Mouse (Mus musculus): ENCODE measurements around the gene Eif4a3. TPM values are rescaled to one million over a fixed set of nuclear protein-coding genes. Genes with fewer than 3 reads are reported as not detected.

The Eif4a3 gene
- polyA plus RNA-seq (2014; fragmentation: Nextera tagmentation; extraction: Ambion mirVana), result 257 and 264 TPM in 2 replicates

DNA sequence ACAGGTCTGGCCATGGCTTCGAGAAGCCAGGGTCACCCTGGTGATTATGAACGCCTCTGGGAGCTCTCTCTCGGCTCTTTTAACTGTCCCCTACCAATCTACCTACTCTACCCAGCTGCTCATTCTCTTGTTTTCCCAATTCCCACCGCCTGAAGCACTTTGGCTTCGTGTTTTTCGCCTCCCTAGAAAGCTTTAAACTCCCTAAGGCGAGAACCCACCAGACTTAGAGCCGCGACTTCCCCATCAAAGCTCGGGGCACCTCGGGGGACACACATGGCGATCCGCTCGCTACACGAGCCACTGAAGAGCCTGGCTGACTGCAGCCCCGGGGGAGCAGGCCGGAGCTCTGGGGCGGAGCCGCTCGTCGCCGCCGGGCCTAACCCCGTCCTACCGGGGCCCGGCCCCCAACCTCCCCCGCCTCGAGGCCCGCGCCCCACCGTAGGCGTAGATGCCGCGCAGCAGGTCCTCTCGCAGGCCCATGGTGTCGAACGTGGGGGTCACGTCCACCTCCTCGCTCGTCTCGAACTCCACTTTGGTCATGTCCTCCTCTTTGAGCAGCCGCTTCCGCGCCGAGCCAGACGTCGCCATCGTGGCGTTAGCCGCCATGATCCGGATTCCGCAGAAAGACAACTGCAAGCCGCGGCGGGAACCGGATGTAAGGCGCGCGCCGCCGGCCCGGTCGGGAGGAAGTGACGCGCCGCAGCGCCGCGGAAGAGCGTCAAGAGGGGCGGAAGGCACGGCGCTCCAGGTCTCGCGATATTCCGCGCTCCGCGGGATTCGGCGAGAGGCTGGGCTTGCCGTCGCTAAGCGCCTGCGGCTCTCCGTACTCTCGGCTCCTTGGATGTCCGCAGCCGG, at the start of gene Eif4a3:
Gene Eif4a3 (minus strand): TSS at position 699 of the 855 bp plus-strand sequence.
- under 1% methylated on average over 89 of the region's 89 CpGs for WGBS
- H3K4me1 ChIP-seq (ENCODE audit: control insufficient read depth, insufficient read depth, low read length), result peaks cover 15% of the 10 kb centered on the region

DNA sequence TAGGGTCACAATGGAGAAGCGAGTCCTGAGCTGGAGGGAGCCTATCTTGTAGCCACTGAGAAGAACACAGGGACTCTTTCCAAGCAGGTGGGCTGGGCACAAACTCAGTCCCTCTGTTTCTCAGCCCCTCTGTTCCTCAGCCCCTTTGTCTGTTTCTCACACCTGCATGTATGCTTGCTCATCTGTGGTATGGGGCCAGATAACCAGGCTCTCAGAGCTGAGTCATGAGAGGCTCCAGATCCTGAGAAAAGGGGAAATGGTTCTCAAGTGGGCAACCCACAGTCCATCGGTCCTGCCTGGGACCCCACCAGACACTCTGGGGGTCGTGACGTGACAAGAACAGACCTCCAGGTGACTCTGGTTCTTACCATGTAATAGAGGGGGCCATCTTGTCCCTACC, 47.2 kb upstream of the Eif4a3 start:
- no peak for DNase-seq
- H3K4me3 ChIP-seq (replicated peaks; ENCODE audit: low read depth, low read length), result no peak overlapping the region
- no peak overlapping the region for H3K9ac ChIP-seq (replicated peaks; ENCODE audit: low read length)
- H3K4me1 ChIP-seq (ENCODE audit: control insufficient read depth, insufficient read depth, low read length), result no peaks in the 10 kb centered on the region
- no peaks in the 10 kb centered on the region for H3K27me3 ChIP-seq (ENCODE audit: control insufficient read depth, insufficient read depth, low read length)
- no peak overlapping the region for H3K4me2 ChIP-seq (ENCODE audit: low read length)
- 90% methylated on average over 4 of the region's 4 CpGs for WGBS
- no peaks in the 10 kb centered on the region for H3K36me3 ChIP-seq (ENCODE audit: control insufficient read depth, insufficient read depth, low read length)
- no peaks in the 10 kb centered on the region for H3K9me3 ChIP-seq (ENCODE audit: control insufficient read depth, low read length)
- H3K27ac ChIP-seq (replicated peaks; ENCODE audit: low read depth, low read length), result no peak overlapping the region
- no peak for ATAC-seq (ENCODE audit: low FRiP score, low TSS enrichment)

More for the DNA sequence above, at the start of gene Eif4a3:
- DNase-seq (peak; percentile 100), ATAC-seq (ENCODE audit: low FRiP score, low TSS enrichment) (peak; percentile 95)
- Histone ChIP-seq H3K9me3 (ENCODE audit: control insufficient read depth, low read length) (no peaks in the 10 kb centered on the region), H3K4me3 (replicated peaks; ENCODE audit: low read depth, low read length) (peak within 1 kb of the TSS; percentile 95), H3K27me3 (ENCODE audit: control insufficient read depth, insufficient read depth, low read length) (no peaks in the 10 kb centered on the region), H3K4me2 (ENCODE audit: low read length) (peak within 1 kb of the TSS; percentile 94), H3K36me3 (ENCODE audit: control insufficient read depth, insufficient read depth, low read length) (peaks cover 31% of the 10 kb centered on the region), H3K9ac (replicated peaks; ENCODE audit: low read length) (peak within 1 kb of the TSS; percentile 92), H3K27ac (replicated peaks; ENCODE audit: low read depth, low read length) (peak within 1 kb of the TSS; percentile 99)

DNA sequence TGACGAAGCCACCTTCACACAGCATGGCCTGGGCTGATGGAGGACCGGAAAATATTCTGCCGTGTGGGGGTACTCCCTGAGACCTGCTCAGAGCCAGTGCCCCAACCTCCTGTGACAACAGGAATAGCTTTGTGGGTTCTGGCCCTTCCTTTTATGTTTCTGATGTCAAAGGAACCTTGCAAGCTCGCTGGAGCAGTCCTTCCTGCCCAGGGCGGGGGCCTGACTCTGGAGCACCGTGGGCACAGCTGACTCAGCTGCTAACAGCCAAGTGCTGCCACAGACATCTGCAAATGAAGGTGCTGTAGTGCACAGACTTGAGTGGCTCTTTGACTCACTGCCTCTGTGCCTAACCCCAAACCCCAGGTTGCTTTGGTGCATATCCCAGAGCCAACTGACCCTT, 45.0 kb upstream of the Eif4a3 start:
- no peaks in the 10 kb centered on the region for H3K9me3 ChIP-seq (ENCODE audit: control insufficient read depth, low read length)
- 77% methylated on average over 6 of the region's 6 CpGs for WGBS

DNA sequence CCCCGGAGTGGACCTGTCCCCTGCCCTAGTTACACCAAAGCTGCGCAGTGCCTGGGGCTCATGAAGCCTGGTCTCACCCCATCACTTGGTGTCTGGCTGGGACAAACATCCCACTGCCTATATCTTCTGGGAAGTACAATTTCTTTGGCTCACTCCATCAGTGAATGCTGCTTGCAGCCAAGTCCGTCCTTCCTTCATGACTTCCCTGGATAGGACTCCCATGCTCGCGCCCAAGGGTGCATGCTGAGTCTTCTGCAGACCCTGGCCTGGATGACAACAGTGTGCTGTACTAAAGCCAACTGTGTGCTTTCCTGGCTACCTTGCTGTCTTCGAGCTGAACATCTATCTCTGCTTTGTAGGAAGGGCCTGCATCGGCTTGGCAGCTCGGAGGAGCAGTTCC, 44.3 kb upstream of the Eif4a3 start:
- no peak overlapping the region for H3K9ac ChIP-seq (replicated peaks; ENCODE audit: low read length)
- H3K4me2 ChIP-seq (ENCODE audit: low read length), result no peak overlapping the region
- no peaks in the 10 kb centered on the region for H3K9me3 ChIP-seq (ENCODE audit: control insufficient read depth, low read length)
- H3K27me3 ChIP-seq (ENCODE audit: control insufficient read depth, insufficient read depth, low read length), result no peaks in the 10 kb centered on the region
- DNase-seq, result no peak
- no peak overlapping the region for H3K4me3 ChIP-seq (replicated peaks; ENCODE audit: low read depth, low read length)
- ATAC-seq (ENCODE audit: low FRiP score, low TSS enrichment), result no peak
- no peaks in the 10 kb centered on the region for H3K36me3 ChIP-seq (ENCODE audit: control insufficient read depth, insufficient read depth, low read length)
- H3K4me1 ChIP-seq (ENCODE audit: control insufficient read depth, insufficient read depth, low read length), result no peaks in the 10 kb centered on the region
- WGBS, result 85% methylated on average over 8 of the region's 8 CpGs
- H3K27ac ChIP-seq (replicated peaks; ENCODE audit: low read depth, low read length), result no peak overlapping the region

More for the DNA sequence above, 45.0 kb upstream of the Eif4a3 start:
- H3K27ac ChIP-seq (replicated peaks; ENCODE audit: low read depth, low read length), result no peak overlapping the region
- no peaks in the 10 kb centered on the region for H3K27me3 ChIP-seq (ENCODE audit: control insufficient read depth, insufficient read depth, low read length)
- ATAC-seq (ENCODE audit: low FRiP score, low TSS enrichment) (no peak), DNase-seq (no peak)
- no peak overlapping the region for H3K4me3 ChIP-seq (replicated peaks; ENCODE audit: low read depth, low read length)
- H3K9ac ChIP-seq (replicated peaks; ENCODE audit: low read length), result no peak overlapping the region
- H3K4me2 ChIP-seq (ENCODE audit: low read length), result no peak overlapping the region
- no peaks in the 10 kb centered on the region for H3K36me3 ChIP-seq (ENCODE audit: control insufficient read depth, insufficient read depth, low read length)
- no peaks in the 10 kb centered on the region for H3K4me1 ChIP-seq (ENCODE audit: control insufficient read depth, insufficient read depth, low read length)

DNA sequence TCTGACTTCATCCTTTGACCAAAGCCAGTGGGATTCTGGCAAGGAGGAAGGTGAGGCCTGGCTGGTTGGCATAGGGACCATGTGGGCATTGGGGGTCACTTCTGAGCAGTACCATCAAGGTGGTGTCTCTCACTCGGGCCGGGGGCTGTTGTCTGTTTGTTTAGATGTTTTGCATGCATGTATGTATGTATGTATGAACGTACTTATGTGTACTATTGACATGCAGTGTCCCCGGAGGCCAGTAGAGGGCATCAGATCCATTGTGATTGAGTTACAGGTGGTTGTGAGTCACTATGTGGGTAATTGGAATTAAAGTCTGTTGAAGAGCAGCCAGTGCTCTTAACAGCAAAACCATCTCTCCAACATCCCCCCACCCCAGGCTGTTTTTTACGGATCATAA, 39.7 kb upstream of the Eif4a3 start:
- WGBS, result 12% methylated on average over 5 of the region's 5 CpGs
- Histone ChIP-seq H3K4me3 (replicated peaks; ENCODE audit: low read depth, low read length) (no peak overlapping the region), H3K4me2 (ENCODE audit: low read length) (no peak overlapping the region), H3K27ac (replicated peaks; ENCODE audit: low read depth, low read length) (no peak overlapping the region), H3K27me3 (ENCODE audit: control insufficient read depth, insufficient read depth, low read length) (no peaks in the 10 kb centered on the region), H3K9me3 (ENCODE audit: control insufficient read depth, low read length) (no peaks in the 10 kb centered on the region), H3K4me1 (ENCODE audit: control insufficient read depth, insufficient read depth, low read length) (no peaks in the 10 kb centered on the region), H3K36me3 (ENCODE audit: control insufficient read depth, insufficient read depth, low read length) (no peaks in the 10 kb centered on the region), H3K9ac (replicated peaks; ENCODE audit: low read length) (no peak overlapping the region)
- peak; percentile 95 for DNase-seq
- ATAC-seq (ENCODE audit: low FRiP score, low TSS enrichment), result no peak

DNA sequence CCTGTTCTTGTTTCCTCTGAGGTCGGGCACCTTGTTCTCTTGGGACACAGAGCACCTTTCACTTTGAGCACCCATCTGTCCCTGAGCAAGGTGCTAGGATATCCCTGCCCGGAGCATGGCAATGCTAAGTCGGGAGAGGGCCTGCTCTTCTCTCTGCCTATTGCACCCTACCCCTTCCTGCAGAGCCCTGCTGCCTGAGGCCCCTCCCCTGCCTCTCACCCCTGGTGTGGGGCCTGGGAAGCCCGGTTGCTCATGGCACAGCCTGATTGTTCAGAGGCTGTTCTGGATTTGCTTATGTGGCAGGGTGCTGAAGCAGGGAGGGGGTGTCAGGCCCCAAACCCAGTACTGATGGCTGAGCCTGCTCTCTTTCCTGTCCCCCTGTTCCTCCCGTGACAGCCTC, 39.3 kb upstream of the Eif4a3 start:
- H3K4me1 ChIP-seq (ENCODE audit: control insufficient read depth, insufficient read depth, low read length), result no peaks in the 10 kb centered on the region
- no peak overlapping the region for H3K4me2 ChIP-seq (ENCODE audit: low read length)
- no peaks in the 10 kb centered on the region for H3K27me3 ChIP-seq (ENCODE audit: control insufficient read depth, insufficient read depth, low read length)
- WGBS, result 52% methylated on average over 5 of the region's 5 CpGs
- ATAC-seq (ENCODE audit: low FRiP score, low TSS enrichment), result no peak
- no peak overlapping the region; the same call in 1 of the 2 replicates for H3K9ac ChIP-seq (replicated peaks; ENCODE audit: low read length)
- no peaks in the 10 kb centered on the region for H3K9me3 ChIP-seq (ENCODE audit: control insufficient read depth, low read length)
- DNase-seq, result no peak
- no peak overlapping the region for H3K4me3 ChIP-seq (replicated peaks; ENCODE audit: low read depth, low read length)
- no peak overlapping the region for H3K27ac ChIP-seq (replicated peaks; ENCODE audit: low read depth, low read length)
- H3K36me3 ChIP-seq (ENCODE audit: control insufficient read depth, insufficient read depth, low read length), result no peaks in the 10 kb centered on the region

DNA sequence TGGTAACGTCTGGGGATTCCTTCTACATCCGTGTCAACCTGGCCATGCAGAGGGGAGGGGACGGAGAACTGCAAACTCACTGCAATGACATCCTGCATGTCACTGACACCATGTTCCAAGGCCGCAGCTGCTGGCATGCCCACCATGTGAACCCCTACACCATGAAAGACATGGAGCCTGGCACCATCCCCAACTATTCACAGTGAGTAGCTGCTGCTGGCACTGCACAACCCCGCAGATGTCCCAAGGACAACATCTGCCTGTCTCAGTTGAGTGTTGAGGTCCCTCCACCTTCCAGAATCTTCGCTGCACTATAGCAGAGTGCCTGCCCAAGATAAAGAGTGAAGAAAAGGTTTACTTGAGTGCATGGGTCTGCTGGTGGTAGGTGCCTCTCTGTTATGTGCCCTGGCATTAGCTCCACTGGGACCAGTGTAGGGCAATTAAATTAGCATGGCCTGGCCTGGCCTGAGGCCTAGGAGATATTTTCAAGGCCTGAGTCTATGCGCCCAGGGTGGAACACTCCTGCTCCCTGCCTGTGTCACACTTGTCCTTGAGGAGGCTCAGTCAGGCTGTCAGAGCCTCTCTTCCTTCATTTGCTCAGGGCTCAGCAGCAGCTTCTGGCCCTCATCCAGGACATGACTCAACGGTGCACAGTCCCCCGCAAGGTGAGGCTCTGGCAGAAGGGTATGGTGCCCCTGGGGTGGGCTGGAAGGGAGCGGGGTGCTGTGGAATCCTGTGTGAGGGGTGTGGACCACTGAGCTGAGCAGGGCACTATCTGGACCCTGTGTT, 38.6 kb upstream of the Eif4a3 start:
- ATAC-seq (ENCODE audit: low FRiP score, low TSS enrichment), result no peak
- H3K9ac ChIP-seq (replicated peaks; ENCODE audit: low read length), result no peak overlapping the region
- H3K4me3 ChIP-seq (replicated peaks; ENCODE audit: low read depth, low read length), result no peak overlapping the region
- H3K4me2 ChIP-seq (ENCODE audit: low read length), result no peak overlapping the region
- no peak overlapping the region for H3K27ac ChIP-seq (replicated peaks; ENCODE audit: low read depth, low read length)
- no peaks in the 10 kb centered on the region for H3K36me3 ChIP-seq (ENCODE audit: control insufficient read depth, insufficient read depth, low read length)
- no peaks in the 10 kb centered on the region for H3K27me3 ChIP-seq (ENCODE audit: control insufficient read depth, insufficient read depth, low read length)
- WGBS, result 82% methylated on average over 10 of the region's 10 CpGs
- H3K4me1 ChIP-seq (ENCODE audit: control insufficient read depth, insufficient read depth, low read length), result no peaks in the 10 kb centered on the region
- no peak for DNase-seq
- no peaks in the 10 kb centered on the region for H3K9me3 ChIP-seq (ENCODE audit: control insufficient read depth, low read length)

DNA sequence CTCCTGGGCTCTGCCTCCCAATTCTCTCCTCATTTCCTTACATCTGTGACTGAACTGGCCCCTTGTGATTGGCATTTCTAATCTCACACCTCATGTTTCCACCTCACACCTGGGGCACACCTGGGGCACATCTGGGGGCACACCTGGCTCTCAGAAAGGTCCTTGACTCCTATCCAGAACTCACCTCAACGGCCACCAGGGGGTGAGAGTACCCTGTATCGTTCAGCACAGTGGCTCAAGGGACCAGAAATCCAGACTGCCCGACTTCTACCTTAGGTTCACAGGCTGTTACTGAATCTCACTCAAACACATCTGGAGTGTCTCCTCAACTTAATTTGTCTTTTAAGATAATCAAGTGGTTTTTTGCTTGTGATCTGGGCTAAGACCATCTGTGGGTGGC, 32.1 kb upstream of the Eif4a3 start:
- Histone ChIP-seq H3K4me1 (ENCODE audit: control insufficient read depth, insufficient read depth, low read length) (no peaks in the 10 kb centered on the region), H3K27me3 (ENCODE audit: control insufficient read depth, insufficient read depth, low read length) (no peaks in the 10 kb centered on the region)
- 50% methylated on average over 3 of the region's 3 CpGs for WGBS

More for the DNA sequence above, 32.1 kb upstream of the Eif4a3 start:
- Histone ChIP-seq H3K9me3 (ENCODE audit: control insufficient read depth, low read length) (no peaks in the 10 kb centered on the region), H3K36me3 (ENCODE audit: control insufficient read depth, insufficient read depth, low read length) (no peaks in the 10 kb centered on the region), H3K4me2 (ENCODE audit: low read length) (no peak overlapping the region), H3K9ac (replicated peaks; ENCODE audit: low read length) (no peak overlapping the region), H3K4me3 (replicated peaks; ENCODE audit: low read depth, low read length) (no peak overlapping the region), H3K27ac (replicated peaks; ENCODE audit: low read depth, low read length) (no peak overlapping the region)
- no peak for ATAC-seq (ENCODE audit: low FRiP score, low TSS enrichment)
- DNase-seq, result no peak
